Mouse (Mus musculus): ENCODE data around the gene Pls3. TPM values are rescaled to one million over a fixed set of nuclear protein-coding genes. Genes with fewer than 3 reads are reported as not detected.
A peak's percentile ranks its signal among the peaks of the same experiment; 100 is the strongest.

The Pls3 gene
- polyA plus RNA-seq, 1 experiment: 67.3 TPM

GRCm38 (mm10) chrX:75814958-75815357 is 60.0 kb downstream of the Pls3 start:
- Histone ChIP-seq H3K9ac (ENCODE audit: low read depth, poor library complexity, severe bottlenecking) (no peak overlapping the region), H3K27ac (ENCODE audit: insufficient read depth, low read length) (no peak overlapping the region), H3K36me3 (ENCODE audit: control insufficient read depth, insufficient read depth, low read length, poor library complexity, severe bottlenecking) (no peaks in the 10 kb centered on the region), H3K4me1 (ENCODE audit: control insufficient read depth, insufficient read depth, low read length) (no peaks in the 10 kb centered on the region), H3K9me3 (replicated peaks; ENCODE audit: control insufficient read depth, insufficient read depth, low read length, poor library complexity, severe bottlenecking) (no peaks in the 10 kb centered on the region), H3K27me3 (ENCODE audit: control insufficient read depth, insufficient read depth, low read length, poor library complexity, severe bottlenecking) (no peaks in the 10 kb centered on the region), H3K4me3 (ENCODE audit: low read depth, low read length) (no peak overlapping the region)
- TF ChIP-seq EP300 (IDR thresholded peaks at IDR 0.05; ENCODE audit: insufficient read depth, low read depth, low read length) (no peak), POLR2A (IDR thresholded peaks at IDR 0.05; ENCODE audit: insufficient read depth, low read length) (no peak), CTCF (IDR thresholded peaks at IDR 0.05; ENCODE audit: low read depth, low read length) (no peak)

GRCm38 (mm10) chrX:75814123-75814522 is 60.9 kb downstream of the Pls3 start:
- H3K36me3 ChIP-seq (ENCODE audit: control insufficient read depth, insufficient read depth, low read length, poor library complexity, severe bottlenecking): no peaks in the 10 kb centered on the region
- no peaks in the 10 kb centered on the region for H3K27me3 ChIP-seq (ENCODE audit: control insufficient read depth, insufficient read depth, low read length, poor library complexity, severe bottlenecking)
- H3K9me3 ChIP-seq (replicated peaks; ENCODE audit: control insufficient read depth, insufficient read depth, low read length, poor library complexity, severe bottlenecking): no peaks in the 10 kb centered on the region
- no peak overlapping the region for H3K9ac ChIP-seq (ENCODE audit: low read depth, poor library complexity, severe bottlenecking)
- TF ChIP-seq EP300 (IDR thresholded peaks at IDR 0.05; ENCODE audit: insufficient read depth, low read depth, low read length): no peak
- TF ChIP-seq CTCF (IDR thresholded peaks at IDR 0.05; ENCODE audit: low read depth, low read length): no peak
- TF ChIP-seq POLR2A (IDR thresholded peaks at IDR 0.05; ENCODE audit: insufficient read depth, low read length): no peak
- H3K27ac ChIP-seq (ENCODE audit: insufficient read depth, low read length): no peak overlapping the region
- no peak overlapping the region for H3K4me3 ChIP-seq (ENCODE audit: low read depth, low read length)
- H3K4me1 ChIP-seq (ENCODE audit: control insufficient read depth, insufficient read depth, low read length): no peaks in the 10 kb centered on the region

- no peaks in the 10 kb centered on the region; the same call in 1 of the 2 replicates for H3K36me3 ChIP-seq (ENCODE audit: control insufficient read depth, insufficient read depth, low read length, poor library complexity, severe bottlenecking)
- no peaks in the 10 kb centered on the region for H3K9me3 ChIP-seq (replicated peaks; ENCODE audit: control insufficient read depth, insufficient read depth, low read length, poor library complexity, severe bottlenecking)
- H3K4me3 ChIP-seq (ENCODE audit: low read depth, low read length): no peak overlapping the region
- no peaks in the 10 kb centered on the region for H3K4me1 ChIP-seq (ENCODE audit: control insufficient read depth, insufficient read depth, low read length)
- TF ChIP-seq POLR2A (IDR thresholded peaks at IDR 0.05; ENCODE audit: insufficient read depth, low read length) (no peak), CTCF (IDR thresholded peaks at IDR 0.05; ENCODE audit: low read depth, low read length) (no peak), EP300 (IDR thresholded peaks at IDR 0.05; ENCODE audit: insufficient read depth, low read depth, low read length) (no peak)
- no peak overlapping the region for H3K9ac ChIP-seq (ENCODE audit: low read depth, poor library complexity, severe bottlenecking)
- no peak overlapping the region for H3K27ac ChIP-seq (ENCODE audit: insufficient read depth, low read length)
- H3K27me3 ChIP-seq (ENCODE audit: control insufficient read depth, insufficient read depth, low read length, poor library complexity, severe bottlenecking): no peaks in the 10 kb centered on the region
These were observed 78.4 kb downstream of the Pls3 start for GRCm38 (mm10) chrX:75796583-75796982.

- no peaks in the 10 kb centered on the region for H3K27me3 ChIP-seq (ENCODE audit: control insufficient read depth, insufficient read depth, low read length, poor library complexity, severe bottlenecking)
- no peaks in the 10 kb centered on the region for H3K36me3 ChIP-seq (ENCODE audit: control insufficient read depth, insufficient read depth, low read length, poor library complexity, severe bottlenecking)
- H3K9me3 ChIP-seq (replicated peaks; ENCODE audit: control insufficient read depth, insufficient read depth, low read length, poor library complexity, severe bottlenecking): no peaks in the 10 kb centered on the region
- H3K4me3 ChIP-seq (ENCODE audit: low read depth, low read length): no peak overlapping the region
- H3K27ac ChIP-seq (ENCODE audit: insufficient read depth, low read length): no peak overlapping the region
- TF ChIP-seq EP300 (IDR thresholded peaks at IDR 0.05; ENCODE audit: insufficient read depth, low read depth, low read length): no peak
- no peak for TF ChIP-seq CTCF (IDR thresholded peaks at IDR 0.05; ENCODE audit: low read depth, low read length)
- no peak for TF ChIP-seq POLR2A (IDR thresholded peaks at IDR 0.05; ENCODE audit: insufficient read depth, low read length)
- no peaks in the 10 kb centered on the region for H3K4me1 ChIP-seq (ENCODE audit: control insufficient read depth, insufficient read depth, low read length)
- no peak overlapping the region for H3K9ac ChIP-seq (ENCODE audit: low read depth, poor library complexity, severe bottlenecking)
These were observed 95.2 kb downstream of the Pls3 start for GRCm38 (mm10) chrX:75779796-75780195.

GRCm38 (mm10) chrX:75777461-75777860 is 97.5 kb downstream of the Pls3 start:
- H3K4me1 ChIP-seq (ENCODE audit: control insufficient read depth, insufficient read depth, low read length): no peaks in the 10 kb centered on the region
- no peaks in the 10 kb centered on the region for H3K36me3 ChIP-seq (ENCODE audit: control insufficient read depth, insufficient read depth, low read length, poor library complexity, severe bottlenecking)
- H3K9me3 ChIP-seq (replicated peaks; ENCODE audit: control insufficient read depth, insufficient read depth, low read length, poor library complexity, severe bottlenecking): no peaks in the 10 kb centered on the region
- no peak overlapping the region for H3K9ac ChIP-seq (ENCODE audit: low read depth, poor library complexity, severe bottlenecking)
- H3K27ac ChIP-seq (ENCODE audit: insufficient read depth, low read length): no peak overlapping the region
- TF ChIP-seq POLR2A (IDR thresholded peaks at IDR 0.05; ENCODE audit: insufficient read depth, low read length): no peak
- TF ChIP-seq EP300 (IDR thresholded peaks at IDR 0.05; ENCODE audit: insufficient read depth, low read depth, low read length): no peak
- no peak for TF ChIP-seq CTCF (IDR thresholded peaks at IDR 0.05; ENCODE audit: low read depth, low read length)
- no peak overlapping the region for H3K4me3 ChIP-seq (ENCODE audit: low read depth, low read length)
- no peaks in the 10 kb centered on the region for H3K27me3 ChIP-seq (ENCODE audit: control insufficient read depth, insufficient read depth, low read length, poor library complexity, severe bottlenecking)

- peak overlapping the region; percentile 87 for H3K27ac ChIP-seq (ENCODE audit: insufficient read depth, low read length)
These were observed 110.1 kb downstream of the Pls3 start for GRCm38 (mm10) chrX:75764794-75765328.

More at GRCm38 (mm10) chrX:75764794-75765328, 110.1 kb downstream of the Pls3 start:
- H3K9me3 ChIP-seq (replicated peaks; ENCODE audit: control insufficient read depth, insufficient read depth, low read length, poor library complexity, severe bottlenecking): no peaks in the 10 kb centered on the region
- TF ChIP-seq POLR2A (IDR thresholded peaks at IDR 0.05; ENCODE audit: insufficient read depth, low read length) (no peak), EP300 (IDR thresholded peaks at IDR 0.05; ENCODE audit: insufficient read depth, low read depth, low read length) (no peak), CTCF (IDR thresholded peaks at IDR 0.05; ENCODE audit: low read depth, low read length) (no peak)
- peak overlapping the region; percentile 93 for H3K4me3 ChIP-seq (ENCODE audit: low read depth, low read length)
- H3K27me3 ChIP-seq (ENCODE audit: control insufficient read depth, insufficient read depth, low read length, poor library complexity, severe bottlenecking): no peaks in the 10 kb centered on the region
- H3K9ac ChIP-seq (ENCODE audit: low read depth, poor library complexity, severe bottlenecking): peak overlapping the region; percentile 35; the same call in 1 of the 2 replicates
- H3K36me3 ChIP-seq (ENCODE audit: control insufficient read depth, insufficient read depth, low read length, poor library complexity, severe bottlenecking): no peaks in the 10 kb centered on the region
- peaks cover 2% of the 10 kb centered on the region for H3K4me1 ChIP-seq (ENCODE audit: control insufficient read depth, insufficient read depth, low read length)
